In genomic region chr10:9857850-9858249, GRCm38 (mm10) we compare ENCODE assay signal across 31 mouse cellular contexts.
"Had no signal": no experiment of that assay in that cellular context is flagged by ENCODE, and none has a peak within 500 bp of the region (broad histone marks: within the 10 kb centered on the region; RNA-seq: fewer than 3 reads in every experiment).

No protein-coding gene starts in this region.

- H3K4me1 ChIP-seq: limb, embryonic 10.5 days; limb, embryonic 12.5 days; liver, embryonic 12.5 days; liver, embryonic 13.5 days; liver, embryonic 15.5 days; lung, embryonic 15.5 days; midbrain, embryonic 10.5 days; midbrain, embryonic 15.5 days had no signal

- ATAC-seq: liver, embryonic 12.5 days; liver, postnatal 0 days; lung, postnatal 0 days; midbrain, embryonic 13.5 days; midbrain, embryonic 15.5 days had no signal

- H3K4me2 ChIP-seq: limb, embryonic 12.5 days; limb, embryonic 13.5 days; limb, embryonic 15.5 days; liver, embryonic 11.5 days; liver, embryonic 12.5 days; liver, embryonic 13.5 days; liver, embryonic 15.5 days; lung, embryonic 14.5 days; lung, embryonic 15.5 days; midbrain, embryonic 12.5 days; midbrain, embryonic 13.5 days; midbrain, embryonic 15.5 days; neural tube, embryonic 12.5 days had no signal

- H3K9me3 ChIP-seq: limb, embryonic 10.5 days; limb, embryonic 15.5 days; liver, embryonic 15.5 days; lung, embryonic 15.5 days; midbrain, embryonic 13.5 days; midbrain, embryonic 15.5 days had no signal

- H3K36me3 ChIP-seq: midbrain, embryonic 15.5 days had no signal

- H3K27ac ChIP-seq: left cerebral cortex, adult 2 months; limb, embryonic 10.5 days; limb, embryonic 12.5 days; limb, embryonic 13.5 days; limb, embryonic 15.5 days; liver, embryonic 12.5 days; liver, embryonic 13.5 days; liver, embryonic 14.5 days; liver, embryonic 15.5 days; lung, embryonic 15.5 days; macrophage; midbrain, embryonic 10.5 days; midbrain, embryonic 12.5 days; midbrain, embryonic 13.5 days; midbrain, embryonic 15.5 days; neural tube, embryonic 12.5 days had no signal

- H3K4me3 ChIP-seq: left cerebral cortex, adult 2 months; limb, embryonic 10.5 days; limb, embryonic 12.5 days; limb, embryonic 13.5 days; limb, embryonic 15.5 days; liver, embryonic 12.5 days; liver, embryonic 13.5 days; liver, embryonic 15.5 days; lung, embryonic 15.5 days; megakaryocyte, embryonic 14.5 days; midbrain, embryonic 10.5 days; midbrain, embryonic 12.5 days; midbrain, embryonic 13.5 days; midbrain, embryonic 15.5 days; myocyte; neural tube, embryonic 12.5 days had no signal

- H3K9ac ChIP-seq: limb, embryonic 12.5 days; limb, embryonic 13.5 days; limb, embryonic 15.5 days; liver, embryonic 12.5 days; liver, embryonic 13.5 days; liver, embryonic 14.5 days; liver, embryonic 15.5 days; liver, postnatal 0 days; lung, embryonic 14.5 days; lung, embryonic 15.5 days; midbrain, embryonic 12.5 days; midbrain, embryonic 13.5 days; midbrain, embryonic 15.5 days; neural tube, embryonic 12.5 days had no signal

- DNase-seq: left cerebral cortex, postnatal 4 days; liver; liver, embryonic 13.5 days; liver, postnatal 0 days; lung, adult 18-20 months; lung, adult 2 months; lung, embryonic 14.5 days; lung, postnatal 10 days; lung, postnatal 14 days; lung, postnatal 36 days; lung, postnatal 4 days; midbrain, embryonic 14.5 days had no signal

- H3K27me3 ChIP-seq: limb, embryonic 12.5 days; limb, embryonic 13.5 days; limb, embryonic 15.5 days; liver, embryonic 12.5 days; liver, embryonic 13.5 days; liver, embryonic 15.5 days; lung, embryonic 15.5 days; megakaryocyte, embryonic 14.5 days; midbrain, embryonic 12.5 days; midbrain, embryonic 13.5 days; midbrain, embryonic 15.5 days; neural tube, embryonic 12.5 days had no signal
